Mouse (Mus musculus) thymus, adult 2 months (tissue): ENCODE data around the gene Efl1.

ENCODE experiments used
- CTCF ChIP-seq: fragments of 200-500 bp; IDR thresholded peaks from 2 replicates; pipeline ENCODE4 v1.5.1; 2012; ENCODE audit warnings: mild to moderate bottlenecking, control low read depth, low read length, moderate library complexity, borderline replicate concordance; ENCODE audit not compliant: control insufficient read depth, poor library complexity, insufficient read depth; ENCODE audit errors: extremely low read depth
- POLR2A ChIP-seq: fragments of 200-500 bp; IDR thresholded peaks from 2 replicates; pipeline ENCODE4 v1.6.1; 2012; ENCODE audit warnings: mild to moderate bottlenecking, low read length, control low read depth, moderate library complexity; ENCODE audit not compliant: control insufficient read depth, poor library complexity, insufficient read depth; ENCODE audit errors: extremely low read depth

- TF ChIP-seq CTCF (no peak), POLR2A (no peak)
Measured at GRCm38 (mm10) chr7:82785970-82786647, 137.7 kb downstream of the Efl1 start.
